Mouse (Mus musculus) small intestine, adult 2 months (tissue): ENCODE results near the gene Siva1.

Source experiments
- CTCF ChIP-seq: fragments of 200-500 bp; IDR thresholded peaks from 2 replicates; pipeline ENCODE4 v1.5.1; 2012; ENCODE audit warnings: low read depth, mild to moderate bottlenecking, control low read depth, inconsistent platforms, low read length, moderate library complexity, mixed read lengths; ENCODE audit not compliant: insufficient replicate concordance, insufficient read length; ENCODE audit errors: extremely low read depth
- POLR2A ChIP-seq: fragments of 200-500 bp; IDR thresholded peaks from 2 replicates; pipeline ENCODE4 v1.6.1; 2012; ENCODE audit warnings: low read depth, mild to moderate bottlenecking, control low read depth, inconsistent platforms, low read length, moderate library complexity

- TF ChIP-seq CTCF (no peak), POLR2A (no peak)
These were observed 33.6 kb downstream of the Siva1 start for GRCm38 (mm10) chr12:112677943-112678554.
